9 mouse cellular contexts compared by ENCODE assay signal in genomic region chr1:64040831-64041383, GRCm38 (mm10).
A peak's percentile ranks its signal among the peaks of the same experiment; 100 is the strongest.
DNase-seq lines count a peak whose midpoint lies in the region; ATAC-seq and TF ChIP-seq lines count a peak whose summit lies in the region.
"Had no signal": no experiment of that assay in that cellular context is flagged by ENCODE, and none has a peak within 500 bp of the region (broad histone marks: within the 10 kb centered on the region; RNA-seq: fewer than 3 reads in every experiment).

No protein-coding gene starts in this region.

- no peaks in the 10 kb centered on the region for H3K27me3 ChIP-seq in stomach, embryonic 14.5 days (ENCODE audit: control insufficient read depth, insufficient read depth, low read length)
- no peaks in the 10 kb centered on the region for H3K27me3 ChIP-seq in stomach, postnatal 0 days (ENCODE audit: control insufficient read depth, insufficient read depth, low read length)
- H3K27me3 ChIP-seq in heart, postnatal 0 days (ENCODE audit: control insufficient read depth, insufficient read depth, low read length): no peaks in the 10 kb centered on the region
- no peaks in the 10 kb centered on the region for H3K27me3 ChIP-seq in liver, adult 2 months (ENCODE audit: control insufficient read depth, insufficient read depth, low read length)
- H3K27me3 ChIP-seq: embryonic facial prominence, embryonic 12.5 days had no signal

- H3K36me3 ChIP-seq in stomach, embryonic 14.5 days (ENCODE audit: control insufficient read depth, insufficient read depth, low read length): peaks cover 3% of the 10 kb centered on the region; the same call in 1 of the 2 replicates
- H3K36me3 ChIP-seq in stomach, postnatal 0 days (ENCODE audit: control insufficient read depth, insufficient read depth, low read length): 0 out of 2 replicates have a peak, but pooled peaks cover 3% of the 10 kb centered on the region
- H3K36me3 ChIP-seq in heart, postnatal 0 days (replicated peaks; ENCODE audit: control insufficient read depth, insufficient read depth, low read length): peaks cover 18% of the 10 kb centered on the region
- H3K36me3 ChIP-seq in liver, adult 2 months (ENCODE audit: control insufficient read depth, insufficient read depth, low read length): peaks cover 3% of the 10 kb centered on the region; the same call in 1 of the 2 replicates

- H3K9ac ChIP-seq in stomach, embryonic 14.5 days (replicated peaks; ENCODE audit: low read depth, low read length): no peak overlapping the region
- no peak overlapping the region for H3K9ac ChIP-seq in stomach, postnatal 0 days (ENCODE audit: low read length)
- H3K9ac ChIP-seq in heart, postnatal 0 days (replicated peaks; ENCODE audit: low read depth, low read length): no peak overlapping the region
- H3K9ac ChIP-seq in liver, adult 2 months (ENCODE audit: low read depth, low read length): no peak overlapping the region
- H3K9ac ChIP-seq: embryonic facial prominence, embryonic 12.5 days had no signal

- 0 out of 2 replicates have a peak, but pooled peaks cover 5% of the 10 kb centered on the region for H3K79me2 ChIP-seq in liver, adult 2 months (ENCODE audit: control insufficient read depth, insufficient read depth, low read length)

- DNase-seq in stomach, postnatal 0 days (ENCODE audit: low spot score): no peak
- peak; percentile 69 for DNase-seq in heart, postnatal 0 days (ENCODE audit: low spot score)
- peak; percentile 21 for DNase-seq in liver, adult 2 months (ENCODE audit: extremely low read depth, low read depth, low spot score)
- DNase-seq in spleen, adult 12 weeks (ENCODE audit: low spot score): no peak
- DNase-seq in thymus, postnatal 36 days: no peak
- DNase-seq in frontal cortex, postnatal 14 days (ENCODE audit: low spot score in 2 of 2): no peak
- DNase-seq: thymus, postnatal 25 days had no signal

- H3K27ac ChIP-seq in stomach, embryonic 14.5 days (ENCODE audit: low read length): no peak overlapping the region
- no peak overlapping the region for H3K27ac ChIP-seq in stomach, postnatal 0 days (replicated peaks)
- peak overlapping the region; percentile 83 for H3K27ac ChIP-seq in heart, postnatal 0 days (ENCODE audit: low read depth)
- H3K27ac ChIP-seq in liver, adult 2 months (replicated peaks; ENCODE audit: insufficient read depth, low read depth, low read length): peak overlapping the region; percentile 18; the same call in 1 of the 2 replicates
- H3K27ac ChIP-seq: embryonic facial prominence, embryonic 12.5 days had no signal

- no peak for TF ChIP-seq POLR2A in liver, adult 2 months (IDR thresholded peaks at IDR 0.05; ENCODE audit: extremely low read depth, insufficient read depth, low read length)

- no peak for TF ChIP-seq EP300 in stomach, postnatal 0 days (optimal IDR thresholded peaks at IDR 0.05)
- TF ChIP-seq EP300 in heart, postnatal 0 days (IDR thresholded peaks at IDR 0.05; ENCODE audit: low read depth): peak; percentile 84

- no peaks in the 10 kb centered on the region for H3K4me1 ChIP-seq in stomach, embryonic 14.5 days (ENCODE audit: control insufficient read depth, insufficient read depth, low read length)
- H3K4me1 ChIP-seq in stomach, postnatal 0 days (replicated peaks; ENCODE audit: control insufficient read depth, insufficient read depth): no peaks in the 10 kb centered on the region
- peaks cover 55% of the 10 kb centered on the region for H3K4me1 ChIP-seq in heart, postnatal 0 days (ENCODE audit: control insufficient read depth, insufficient read depth)
- peaks cover 10% of the 10 kb centered on the region for H3K4me1 ChIP-seq in liver, adult 2 months (ENCODE audit: control insufficient read depth, insufficient read depth, low read length)

- no peak overlapping the region for H3K4me2 ChIP-seq in stomach, embryonic 14.5 days (replicated peaks; ENCODE audit: low read depth, low read length)
- H3K4me2 ChIP-seq in stomach, postnatal 0 days (replicated peaks; ENCODE audit: low read depth): no peak overlapping the region
- H3K4me2 ChIP-seq in heart, postnatal 0 days (ENCODE audit: low read depth, low read length): no peak overlapping the region
- H3K4me2 ChIP-seq: embryonic facial prominence, embryonic 12.5 days had no signal

- H3K9me3 ChIP-seq in stomach, embryonic 14.5 days (ENCODE audit: control insufficient read depth, low read depth, low read length): no peaks in the 10 kb centered on the region
- H3K9me3 ChIP-seq in stomach, postnatal 0 days (ENCODE audit: control insufficient read depth, low read length): no peaks in the 10 kb centered on the region
- H3K9me3 ChIP-seq in heart, postnatal 0 days (replicated peaks; ENCODE audit: control insufficient read depth, low read length): no peaks in the 10 kb centered on the region
- H3K9me3 ChIP-seq: embryonic facial prominence, embryonic 12.5 days had no signal

- peak; percentile 21; the same call in 1 of the 2 replicates for ATAC-seq in stomach, embryonic 14.5 days (ENCODE audit: insufficient number of reproducible peaks, insufficient read depth, low FRiP score, low read depth)
- ATAC-seq in stomach, postnatal 0 days (ENCODE audit: low FRiP score, low TSS enrichment): no peak
- peak; percentile 74 for ATAC-seq in heart, postnatal 0 days (ENCODE audit: insufficient read depth, low read depth)

- no peak for TF ChIP-seq CTCF in stomach, postnatal 0 days (IDR thresholded peaks at IDR 0.05; ENCODE audit: low read depth)
- no peak for TF ChIP-seq CTCF in heart, postnatal 0 days (IDR thresholded peaks at IDR 0.05; ENCODE audit: low read depth)
- TF ChIP-seq CTCF in liver, adult 2 months (IDR thresholded peaks at IDR 0.05; ENCODE audit: low read depth, low read length): no peak

- H3K4me3 ChIP-seq in stomach, embryonic 14.5 days (ENCODE audit: low read depth, low read length): no peak overlapping the region
- H3K4me3 ChIP-seq in stomach, postnatal 0 days (ENCODE audit: low read depth, low read length): no peak overlapping the region
- H3K4me3 ChIP-seq in heart, postnatal 0 days (ENCODE audit: low read depth, low read length): no peak overlapping the region
- H3K4me3 ChIP-seq in liver, adult 2 months (ENCODE audit: insufficient read depth, low read depth, low read length): no peak overlapping the region
- H3K4me3 ChIP-seq: embryonic facial prominence, embryonic 12.5 days had no signal

- 52% methylated on average over 5 of the region's 5 CpGs for WGBS in stomach, embryonic 14.5 days
- WGBS in stomach, postnatal 0 days: 69% methylated on average over 5 of the region's 5 CpGs
- 34% methylated on average over 5 of the region's 5 CpGs for WGBS in heart, postnatal 0 days
- 72% methylated on average over 5 of the region's 5 CpGs for WGBS in liver, adult 2 months

Comparison
In these comparisons a context has a peak if more than half of its experiments do, and no peak if none do; other contexts are left out.
1. H3K27ac ChIP-seq: peak in heart, postnatal 0 days (single experiment) and liver, adult 2 months (single experiment); none in stomach, embryonic 14.5 days (single experiment) and stomach, postnatal 0 days (single experiment).
2. DNase-seq: peak in heart, postnatal 0 days (single experiment) and liver, adult 2 months (single experiment); none in stomach, postnatal 0 days (single experiment), spleen, adult 12 weeks (single experiment), thymus, postnatal 36 days (0 of 2) and frontal cortex, postnatal 14 days (0 of 2).